Mouse (Mus musculus) layer of hippocampus, adult 2 months (tissue): ENCODE data around the gene Ifnl3. TPM values are rescaled to one million over a fixed set of nuclear protein-coding genes. Genes with fewer than 3 reads are reported as not detected.
"Not testable (repeated sequence)": the region's sequence is repeated elsewhere in the genome, so short reads cannot be mapped to it uniquely, and the experiment has no call there.

ENCODE experiments used
- DNase-seq, 2 experiments: peaks; one replicate each; pipeline ENCODE4 v3.0.0; 2022; ENCODE audit warnings: low spot score in 2 of 2
- H3K27ac ChIP-seq: fragments of 200-600 bp; 2 replicates; pipeline ENCODE4 v1.8.1; 2022
- H3K4me3 ChIP-seq: fragments of 200-600 bp; 2 replicates; pipeline ENCODE4 v1.8.1; 2022; ENCODE audit warnings: mild to moderate bottlenecking
- CTCF ChIP-seq: fragments of 200-600 bp; conservative IDR thresholded peaks from 2 replicates; pipeline ENCODE4 v1.8.1; 2022; ENCODE audit warnings: antibody characterized with exemption, mild to moderate bottlenecking, moderate library complexity
- total RNA-seq, 2 experiments: library from RNA; stranded (reverse); gene quantifications; 2 replicates each; pipeline ENCODE4 v1.2.3; 2021

Gene Ifnl3
- total RNA-seq, 2 experiments from 2014 or later, result not detected

DNA sequence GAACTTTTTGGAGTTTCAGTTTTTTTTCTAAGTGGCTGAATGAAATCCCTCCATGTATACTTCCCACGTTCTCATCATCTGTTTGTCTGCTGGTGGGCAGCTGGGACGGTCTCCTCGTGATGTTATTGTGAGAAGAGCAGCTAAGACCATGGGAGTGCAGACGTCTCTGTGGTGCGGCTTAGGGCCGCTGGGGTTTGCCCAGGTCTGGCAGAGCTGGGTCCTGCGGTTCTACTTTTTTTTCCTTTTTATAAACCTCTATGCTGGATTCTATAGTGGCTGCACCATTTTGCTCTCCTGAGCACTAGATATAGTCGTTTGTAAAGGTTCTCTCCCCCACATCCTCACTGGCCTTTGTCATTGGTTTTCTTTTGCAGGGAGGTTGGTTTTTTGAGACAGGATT lies 11.2 kb upstream of the Ifnl3 start:
- TF ChIP-seq CTCF, result no peak
- H3K27ac ChIP-seq, result no peak overlapping the region
- DNase-seq, result no peak
- H3K4me3 ChIP-seq, result no peak overlapping the region

DNA sequence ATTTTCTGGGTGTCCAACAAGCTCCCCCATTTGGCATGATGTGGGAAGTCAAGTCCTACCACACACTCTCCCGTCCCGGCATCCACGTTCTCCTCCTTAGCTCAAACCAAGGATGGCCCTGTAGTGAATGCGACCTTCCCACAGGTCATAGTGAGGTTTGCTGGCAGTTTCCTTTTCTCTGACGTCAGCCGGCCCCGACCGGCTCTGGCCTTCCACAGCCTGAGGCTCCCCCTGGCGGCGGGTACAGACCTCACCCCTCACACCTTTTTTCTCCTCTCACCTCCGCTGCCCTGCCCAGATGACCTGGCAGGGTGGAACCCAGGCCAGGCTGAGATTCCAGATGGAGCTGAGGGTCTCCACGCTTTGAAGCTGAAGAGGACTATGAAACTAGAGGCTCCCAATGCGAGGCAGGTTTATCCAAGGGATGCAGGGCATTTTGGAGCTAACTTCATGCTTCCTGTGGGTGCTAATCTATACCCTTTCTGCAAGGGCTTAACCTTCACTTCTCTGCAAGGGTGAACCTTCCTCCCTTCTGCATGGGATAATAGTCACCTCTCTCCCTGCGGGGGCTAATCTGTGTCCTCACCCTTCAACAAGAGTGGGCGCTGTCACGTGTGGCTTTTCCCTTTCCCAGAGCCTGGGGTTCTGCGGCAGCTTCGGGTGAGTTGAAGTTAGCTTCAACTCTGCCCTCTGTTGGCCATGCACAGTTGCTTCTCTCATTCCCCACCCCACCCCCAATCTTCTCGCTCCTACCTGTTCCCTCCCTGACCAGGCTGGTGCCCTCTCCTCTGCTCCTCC lies 5.5 kb downstream of the Ifnl3 start:
- TF ChIP-seq CTCF, result peak; percentile 87
- no peak overlapping the region for H3K27ac ChIP-seq
- no peak overlapping the region for H3K4me3 ChIP-seq
- DNase-seq, result peak; percentile 42 to 72

- H3K4me3 ChIP-seq, result no peak overlapping the region
- H3K27ac ChIP-seq, result no peak overlapping the region
- no peak for DNase-seq
- no peak for TF ChIP-seq CTCF
Observed at GRCm38 (mm10) chr7:28532005-28532404, 9.4 kb downstream of the Ifnl3 start.

DNA sequence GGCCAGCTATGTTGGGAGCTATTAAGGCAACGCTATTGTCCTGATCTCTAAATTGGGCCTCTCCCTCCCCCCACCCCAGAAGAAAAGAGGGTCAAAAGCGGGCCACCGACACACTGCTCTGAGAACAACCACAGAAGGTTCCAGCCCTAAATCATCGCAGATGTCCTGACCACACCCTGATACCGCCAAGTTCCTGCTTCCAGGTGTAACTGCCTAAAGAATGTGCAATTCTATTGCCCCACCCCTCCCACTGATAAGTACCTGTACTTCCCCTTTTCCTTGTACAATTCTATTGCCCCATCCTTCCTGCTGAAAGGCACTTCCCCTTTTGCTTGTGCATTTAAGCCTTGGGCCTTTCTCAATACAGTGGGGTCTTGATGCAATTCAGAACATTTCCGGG lies 16.2 kb downstream of the Ifnl3 start:
- not testable (repeated sequence) for DNase-seq, H3K4me3 ChIP-seq, H3K27ac ChIP-seq

GRCm38 (mm10) chr7:28540526-28540925 lies 17.9 kb downstream of the Ifnl3 start, which contains the start of gene Sycn:
TSS of gene Sycn (plus strand) at chr7:28540885.
- TF ChIP-seq CTCF, result no peak
- Histone ChIP-seq H3K4me3 (no peak within 1 kb of the TSS), H3K27ac (no peak within 1 kb of the TSS)
- DNase-seq, result no peak

GRCm38 (mm10) chr7:28544051-28544601 lies 21.5 kb downstream of the Ifnl3 start:
- Histone ChIP-seq H3K4me3 (no peak overlapping the region), H3K27ac (no peak overlapping the region)
- TF ChIP-seq CTCF, result no peak
- DNase-seq, result no peak

DNA sequence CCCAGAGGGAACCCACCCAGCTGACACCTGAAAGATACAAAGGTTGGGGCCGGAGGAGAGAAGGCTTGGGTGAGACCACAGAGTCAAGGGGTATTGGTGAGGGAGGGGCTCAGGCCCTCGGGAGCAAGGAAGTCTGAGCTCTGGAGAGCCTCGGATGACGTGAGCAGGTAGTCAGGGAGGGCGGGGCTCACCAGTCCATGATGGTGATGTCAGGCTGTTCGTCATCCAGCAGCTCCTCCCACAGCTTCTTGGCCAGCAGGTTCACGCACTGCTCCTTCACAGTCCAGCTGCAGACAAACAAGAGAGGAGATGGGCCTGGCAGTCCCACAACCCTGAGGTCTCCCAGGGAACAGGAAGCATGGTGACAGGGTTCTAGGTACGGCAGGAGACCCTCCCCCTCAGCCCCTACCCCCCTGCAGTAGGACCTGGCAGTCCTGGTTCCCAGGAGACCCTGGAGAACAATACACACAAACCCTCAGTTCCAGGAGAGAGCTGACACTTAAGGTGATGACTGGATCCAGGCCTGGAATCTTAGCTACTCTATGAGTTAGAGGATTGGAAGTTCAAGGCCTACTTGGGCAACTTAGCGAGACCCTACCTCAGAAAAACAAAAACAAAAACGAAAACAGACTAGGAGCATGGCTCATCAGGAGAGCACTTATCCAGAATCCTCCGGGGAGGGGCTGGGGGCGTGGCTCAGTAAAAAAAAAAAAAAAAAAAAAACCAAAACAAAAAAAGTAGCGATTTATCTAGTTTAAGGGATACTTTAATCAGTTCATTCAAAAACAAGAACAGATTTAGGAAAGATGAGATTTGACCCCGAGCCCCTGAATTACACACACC lies 22.6 kb downstream of the Ifnl3 start:
- Histone ChIP-seq H3K27ac (no peak overlapping the region), H3K4me3 (no peak overlapping the region)
- DNase-seq, result no peak
- TF ChIP-seq CTCF, result no peak

GRCm38 (mm10) chr7:28545891-28546210 lies 23.2 kb downstream of the Ifnl3 start:
- DNase-seq, result no peak
- H3K27ac ChIP-seq, result no peak overlapping the region
- H3K4me3 ChIP-seq, result no peak overlapping the region
- TF ChIP-seq CTCF, result no peak

DNA sequence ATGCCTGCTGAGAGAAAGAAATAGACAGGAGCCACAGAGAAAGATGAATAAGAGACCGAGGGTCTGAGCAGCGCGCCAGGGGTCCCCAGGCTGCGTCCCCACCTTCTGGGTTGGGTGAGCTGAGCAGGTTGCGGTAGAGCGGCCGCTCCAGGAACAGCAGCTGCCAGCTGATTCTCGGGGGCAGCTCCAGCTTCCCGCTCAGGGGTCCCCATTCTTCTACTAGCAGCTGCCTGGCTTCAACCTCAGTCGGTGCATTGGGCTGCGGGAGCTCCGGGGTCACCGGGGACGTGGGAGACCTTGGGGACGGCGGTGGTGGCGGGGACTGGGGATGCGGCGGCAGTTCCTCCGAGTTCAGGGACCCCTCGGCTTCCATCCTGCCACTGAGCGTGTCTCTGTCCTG lies 24.0 kb downstream of the Ifnl3 start:
- H3K4me3 ChIP-seq, result peak overlapping the region; percentile 20; the same call in 1 of the 2 replicates
- DNase-seq, result no peak
- no peak for TF ChIP-seq CTCF
- no peak overlapping the region for H3K27ac ChIP-seq

- no peak within 1 kb of the TSS for H3K27ac ChIP-seq
- no peak for DNase-seq
- TF ChIP-seq CTCF, result no peak
- peak within 1 kb of the TSS; percentile 20; the same call in 1 of the 2 replicates for H3K4me3 ChIP-seq
Observed at GRCm38 (mm10) chr7:28547154-28547553, 24.5 kb downstream of the Ifnl3 start, which contains the start of gene Nccrp1. TSS of gene Nccrp1 (minus strand) at chr7:28547254.

GRCm38 (mm10) chr7:28547628-28548027 lies 25.0 kb downstream of the Ifnl3 start:
- H3K27ac ChIP-seq, result no peak overlapping the region
- TF ChIP-seq CTCF, result no peak
- DNase-seq, result no peak
- no peak overlapping the region for H3K4me3 ChIP-seq

- no peak overlapping the region for H3K4me3 ChIP-seq
- H3K27ac ChIP-seq, result no peak overlapping the region
- DNase-seq, result no peak
- no peak for TF ChIP-seq CTCF
Observed at GRCm38 (mm10) chr7:28553076-28553475, 30.4 kb downstream of the Ifnl3 start.

GRCm38 (mm10) chr7:28555939-28556535 lies 33.4 kb downstream of the Ifnl3 start:
- no peak for TF ChIP-seq CTCF
- no peak overlapping the region for H3K4me3 ChIP-seq
- DNase-seq, result no peak
- no peak overlapping the region for H3K27ac ChIP-seq
